Mouse (Mus musculus) myocyte (in vitro differentiated cells): Measurements from ENCODE around the gene Nrf1.

Experiments used
- MYOD1 ChIP-seq, 3 experiments: IDR thresholded peaks; one replicate each; pipeline ENCODE4 v1.6.1; 2011; ENCODE audit warnings: control low read depth in 2 of 3, low read depth in 2 of 3, mild to moderate bottlenecking in 2 of 3, moderate library complexity in 1 of 3; ENCODE audit not compliant: insufficient read length in 2 of 3, control insufficient read depth in 1 of 3
- MYOG ChIP-seq, 3 experiments: IDR thresholded peaks; one replicate each; pipeline ENCODE4 v1.6.1; 2011; ENCODE audit warnings: control low read depth in 2 of 3, low read depth in 2 of 3, mild to moderate bottlenecking in 2 of 3; ENCODE audit not compliant: insufficient read length in 2 of 3, control insufficient read depth in 1 of 3, insufficient read depth in 1 of 3
- POLR2A ChIP-seq: IDR thresholded peaks from one replicate; pipeline ENCODE4 v1.6.1; 2011; ENCODE audit warnings: low read depth, mild to moderate bottlenecking, control low read depth, moderate library complexity; ENCODE audit not compliant: insufficient read length
- POLR2AphosphoS2 ChIP-seq: IDR thresholded peaks from one replicate; pipeline ENCODE4 v1.6.1; 2011; ENCODE audit warnings: low read depth, control low read depth; ENCODE audit not compliant: insufficient read length
- USF1 ChIP-seq: IDR thresholded peaks from one replicate; pipeline ENCODE4 v1.6.1; 2011; ENCODE audit warnings: low read depth, mild to moderate bottlenecking, control low read depth, moderate library complexity

- TF ChIP-seq MYOD1 (IDR thresholded peaks at IDR 0.05; ENCODE audit: control insufficient read depth in 1 of 3, insufficient read length in 2 of 3, low read depth in 2 of 3): no peak
- no peak for TF ChIP-seq MYOG (IDR thresholded peaks at IDR 0.05; ENCODE audit: control insufficient read depth in 1 of 3, insufficient read depth in 1 of 3, insufficient read length in 2 of 3, low read depth in 2 of 3)
- TF ChIP-seq POLR2AphosphoS2: no peak
- TF ChIP-seq USF1: no peak
- no peak for TF ChIP-seq POLR2A
Observed at GRCm38 (mm10) chr6:30160408-30160807, 112.6 kb downstream of the Nrf1 start.
